Mouse (Mus musculus): ENCODE measurements around the gene Eif3c. TPM values are rescaled to one million over a fixed set of nuclear protein-coding genes. Genes with fewer than 3 reads are reported as not detected.

The Eif3c gene
- polyA plus RNA-seq, 1 experiment = 344 TPM

DNA sequence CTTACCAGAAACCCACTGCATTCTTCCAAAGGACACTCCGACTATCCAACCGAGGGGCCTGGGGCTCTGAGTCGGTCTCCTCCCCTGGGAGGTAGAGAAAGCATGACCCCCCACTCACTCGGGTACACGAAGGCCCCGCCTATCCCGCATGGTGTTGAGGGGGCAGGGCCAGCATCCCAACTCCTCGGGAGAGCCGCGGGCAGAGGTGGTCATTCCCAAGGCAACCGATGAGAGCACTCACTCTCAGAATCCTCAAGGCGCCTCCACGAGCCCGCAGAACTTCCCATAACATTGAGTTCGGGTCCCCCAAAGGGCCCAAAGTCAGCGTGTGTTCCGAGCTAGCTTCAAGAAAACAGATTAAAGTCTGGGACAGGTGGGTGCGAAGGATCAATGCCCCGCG lies 16.5 kb upstream of the Eif3c start:
- peak overlapping the region; percentile 34 for H3K4me2 ChIP-seq (ENCODE audit: low read depth)
- peak overlapping the region; percentile 16 for H3K4me3 ChIP-seq
- TF ChIP-seq REST (IDR thresholded peaks at IDR 0.05; ENCODE audit: insufficient read depth, insufficient read length) (no peak), CEBPB (IDR thresholded peaks at IDR 0.05; ENCODE audit: insufficient read depth, poor library complexity, severe bottlenecking) (no peak), MAX (IDR thresholded peaks at IDR 0.05; ENCODE audit: low read depth) (no peak), POLR2AphosphoS2 (IDR thresholded peaks at IDR 0.05; ENCODE audit: insufficient read length, low read depth) (no peak), E2F4 (IDR thresholded peaks at IDR 0.05; ENCODE audit: insufficient read depth) (no peak), POLR2A (IDR thresholded peaks at IDR 0.05; ENCODE audit: insufficient read length, low read depth) (no peak)
- no peaks in the 10 kb centered on the region for H3K79me2 ChIP-seq (ENCODE audit: control insufficient read depth, insufficient read depth)
- H3ac ChIP-seq (ENCODE audit: control insufficient read depth, insufficient read length) = no peak overlapping the region
- H3K36me3 ChIP-seq (ENCODE audit: control insufficient read depth, insufficient read depth) = peaks cover 3% of the 10 kb centered on the region
- no peaks in the 10 kb centered on the region for H3K27me3 ChIP-seq (ENCODE audit: control insufficient read depth, insufficient read depth, insufficient read length)

- H3K36me3 ChIP-seq (ENCODE audit: control insufficient read depth, insufficient read depth) = peaks cover 3% of the 10 kb centered on the region
- TF ChIP-seq E2F4 (IDR thresholded peaks at IDR 0.05; ENCODE audit: insufficient read depth) (no peak), SRF (IDR thresholded peaks at IDR 0.05; ENCODE audit: control insufficient read depth, insufficient read length, low read depth) (no peak), TCF3 (IDR thresholded peaks at IDR 0.05; ENCODE audit: insufficient read length, low read depth) (no peak), MAX (IDR thresholded peaks at IDR 0.05; ENCODE audit: low read depth) (no peak), MYOG (IDR thresholded peaks at IDR 0.05; ENCODE audit: control insufficient read depth in 1 of 3, insufficient read depth in 1 of 3, insufficient read length in 2 of 3, low read depth in 2 of 3) (no peak), POLR2A (IDR thresholded peaks at IDR 0.05; ENCODE audit: insufficient read length, low read depth) (no peak), MYOD1 (IDR thresholded peaks at IDR 0.05; ENCODE audit: control insufficient read depth in 1 of 3, insufficient read length in 2 of 3, low read depth in 2 of 3) (no peak)
- H3K4me2 ChIP-seq (ENCODE audit: low read depth) = no peak overlapping the region
- no peaks in the 10 kb centered on the region for H3K79me2 ChIP-seq (ENCODE audit: control insufficient read depth, insufficient read depth)
- H3K27me3 ChIP-seq (ENCODE audit: control insufficient read depth, insufficient read depth, insufficient read length) = no peaks in the 10 kb centered on the region
- no peak overlapping the region for H3K4me3 ChIP-seq
- H3ac ChIP-seq (ENCODE audit: control insufficient read depth, insufficient read length) = no peak overlapping the region
Observed at GRCm38 (mm10) chr7:126581661-126582060, 15.4 kb upstream of the Eif3c start.

DNA sequence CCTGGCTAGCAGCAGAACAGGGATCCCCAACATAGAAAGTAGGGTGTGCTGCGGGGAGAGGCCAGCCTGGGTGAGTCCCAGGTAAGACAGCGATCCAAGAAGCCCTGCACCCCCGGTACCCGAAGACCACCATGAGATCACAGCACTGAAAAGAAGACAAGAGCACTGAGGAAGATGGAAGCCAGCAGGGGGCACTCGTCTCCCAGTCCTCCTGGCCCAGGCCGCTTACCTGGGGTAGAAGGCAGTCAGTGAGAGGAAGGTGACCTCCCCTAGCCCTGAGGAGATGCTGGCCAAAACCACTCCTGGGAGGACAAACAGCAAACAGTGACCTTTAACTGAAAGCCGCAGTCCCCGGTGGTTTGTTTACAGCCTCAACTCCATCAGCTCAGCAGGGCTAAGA lies 13.0 kb upstream of the Eif3c start:
- H3K4me3 ChIP-seq = no peak overlapping the region
- H3K27me3 ChIP-seq (ENCODE audit: control insufficient read depth, insufficient read depth, insufficient read length) = no peaks in the 10 kb centered on the region

GRCm38 (mm10) chr7:126576946-126577345 lies 10.7 kb upstream of the Eif3c start:
- Histone ChIP-seq H3K27me3 (ENCODE audit: control insufficient read depth, insufficient read depth, insufficient read length) (no peaks in the 10 kb centered on the region), H3K4me2 (ENCODE audit: low read depth) (no peak overlapping the region), H3K4me3 (no peak overlapping the region), H3K79me2 (ENCODE audit: control insufficient read depth, insufficient read depth) (no peaks in the 10 kb centered on the region), H3ac (ENCODE audit: control insufficient read depth, insufficient read length) (no peak overlapping the region), H3K36me3 (ENCODE audit: control insufficient read depth, insufficient read depth) (peaks cover 3% of the 10 kb centered on the region)
- TF ChIP-seq MYOD1 (IDR thresholded peaks at IDR 0.05; ENCODE audit: control insufficient read depth in 1 of 3, insufficient read length in 2 of 3, low read depth in 2 of 3) (no peak), E2F4 (IDR thresholded peaks at IDR 0.05; ENCODE audit: insufficient read depth) (no peak), TCF12 (IDR thresholded peaks at IDR 0.05; ENCODE audit: insufficient read depth, poor library complexity, severe bottlenecking) (no peak), REST (IDR thresholded peaks at IDR 0.05; ENCODE audit: insufficient read depth, insufficient read length) (no peak), USF1 (IDR thresholded peaks at IDR 0.05; ENCODE audit: low read depth) (no peak), POLR2AphosphoS2 (IDR thresholded peaks at IDR 0.05; ENCODE audit: insufficient read length, low read depth) (no peak), MYOG (IDR thresholded peaks at IDR 0.05; ENCODE audit: control insufficient read depth in 1 of 3, insufficient read depth in 1 of 3, insufficient read length in 2 of 3, low read depth in 2 of 3) (no peak), POLR2A (IDR thresholded peaks at IDR 0.05; ENCODE audit: insufficient read length, low read depth) (no peak), TCF3 (IDR thresholded peaks at IDR 0.05; ENCODE audit: insufficient read length, low read depth) (no peak), SRF (IDR thresholded peaks at IDR 0.05; ENCODE audit: control insufficient read depth, insufficient read length, low read depth) (no peak), CEBPB (IDR thresholded peaks at IDR 0.05; ENCODE audit: insufficient read depth, poor library complexity, severe bottlenecking) (no peak), MAX (IDR thresholded peaks at IDR 0.05; ENCODE audit: low read depth) (no peak)

More for the DNA sequence above, 13.0 kb upstream of the Eif3c start:
- no peak overlapping the region for H3ac ChIP-seq (ENCODE audit: control insufficient read depth, insufficient read length)
- H3K4me2 ChIP-seq (ENCODE audit: low read depth) = no peak overlapping the region
- TF ChIP-seq POLR2AphosphoS2 (IDR thresholded peaks at IDR 0.05; ENCODE audit: insufficient read length, low read depth) = peak; percentile 40
- TF ChIP-seq TCF12 (IDR thresholded peaks at IDR 0.05; ENCODE audit: insufficient read depth, poor library complexity, severe bottlenecking) = no peak
- H3K36me3 ChIP-seq (ENCODE audit: control insufficient read depth, insufficient read depth) = peaks cover 3% of the 10 kb centered on the region
- no peaks in the 10 kb centered on the region for H3K79me2 ChIP-seq (ENCODE audit: control insufficient read depth, insufficient read depth)

- Histone ChIP-seq H3K4me3 (peak overlapping the region; percentile 77), H3K79me2 (ENCODE audit: control insufficient read depth, insufficient read depth) (peaks cover 61% of the 10 kb centered on the region), H3ac (ENCODE audit: control insufficient read depth, insufficient read length) (peak overlapping the region; percentile 96), H3K4me2 (ENCODE audit: low read depth) (peak overlapping the region; percentile 79), H3K36me3 (ENCODE audit: control insufficient read depth, insufficient read depth) (peaks cover 45% of the 10 kb centered on the region), H3K27me3 (ENCODE audit: control insufficient read depth, insufficient read depth, insufficient read length) (no peaks in the 10 kb centered on the region)
- peak; percentile 99 for TF ChIP-seq CEBPB (IDR thresholded peaks at IDR 0.05; ENCODE audit: insufficient read depth, poor library complexity, severe bottlenecking)
- TF ChIP-seq MAX (IDR thresholded peaks at IDR 0.05; ENCODE audit: low read depth) = peak; percentile 34
- peak; percentile 42 for TF ChIP-seq E2F4 (IDR thresholded peaks at IDR 0.05; ENCODE audit: insufficient read depth)
- TF ChIP-seq POLR2AphosphoS2 (IDR thresholded peaks at IDR 0.05; ENCODE audit: insufficient read length, low read depth) = peak; percentile 83
- no peak for TF ChIP-seq MYOG (IDR thresholded peaks at IDR 0.05; ENCODE audit: control insufficient read depth in 1 of 3, insufficient read depth in 1 of 3, insufficient read length in 2 of 3, low read depth in 2 of 3)
- peak; percentile 61 for TF ChIP-seq POLR2A (IDR thresholded peaks at IDR 0.05; ENCODE audit: insufficient read length, low read depth)
Observed at GRCm38 (mm10) chr7:126565693-126566092, 518 bp downstream of the Eif3c start.
